Mouse (Mus musculus): ENCODE measurements around the gene Psmb7.

GRCm38 (mm10) chr2:38555659-38556058, 88.2 kb downstream of the Psmb7 start:
- TF ChIP-seq CTCF (IDR thresholded peaks at IDR 0.05; ENCODE audit: control insufficient read depth, insufficient read depth, insufficient replicate concordance, low read depth, low read length) (no peak), POLR2A (IDR thresholded peaks at IDR 0.05; ENCODE audit: control insufficient read depth, low read depth, low read length) (no peak)
